Mouse (Mus musculus) adrenal gland, adult 8-10 months (tissue): ENCODE results near the gene Chrm3. TPM values are rescaled to one million over a fixed set of nuclear protein-coding genes. Genes with fewer than 3 reads are reported as not detected.

Experiments used
- DNase-seq: peaks from one replicate; pipeline ENCODE4 v3.0.0; 2022
- total RNA-seq, 4 experiments: library from RNA; stranded (reverse); gene quantifications; 2 replicates each; pipeline ENCODE4 v1.2.4; 2022

Chrm3 gene
- total RNA-seq, 4 experiments from 2014 or later = 1.8 to 10.9 (median 4.4) TPM

DNA sequence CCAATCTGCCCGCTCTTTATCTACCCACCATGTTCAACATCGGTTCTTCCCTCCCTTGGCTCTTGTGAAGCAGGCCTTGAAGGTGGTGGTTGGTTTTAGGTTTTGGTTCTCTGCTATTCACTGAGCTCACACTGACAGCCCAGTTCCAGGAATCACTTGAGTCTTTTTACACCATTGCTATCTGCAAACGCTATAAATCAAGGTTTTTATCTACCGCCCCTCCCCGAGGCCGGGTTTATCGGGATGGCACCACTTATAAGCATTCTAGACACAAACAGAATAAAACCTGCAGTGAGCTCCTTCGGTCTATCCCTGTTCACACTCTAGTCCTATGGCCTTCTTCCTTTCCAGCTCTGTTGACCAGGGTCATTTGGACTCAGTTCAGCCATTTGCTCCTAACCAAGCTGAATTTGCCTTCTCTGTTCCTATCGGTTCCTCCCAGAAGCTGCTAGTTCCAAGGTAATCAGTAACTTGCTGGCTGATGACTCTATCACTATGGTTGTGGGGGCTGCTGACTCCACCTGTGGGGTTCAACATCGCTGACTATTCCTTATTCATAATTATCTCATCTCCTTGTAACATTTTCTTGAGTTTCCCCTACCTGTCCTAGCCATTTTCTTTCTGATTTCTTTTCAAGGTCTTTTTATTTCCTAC, 291.6 kb downstream of the Chrm3 start:
- no peak for DNase-seq

GRCm38 (mm10) chr13:10066829-10067618, 293.6 kb downstream of the Chrm3 start:
- no peak for DNase-seq

- no peak for DNase-seq
Observed at GRCm38 (mm10) chr13:10065776-10066175, 294.9 kb downstream of the Chrm3 start.

- peak; percentile 7 for DNase-seq
Observed at GRCm38 (mm10) chr13:10062681-10063080, 298.0 kb downstream of the Chrm3 start.

- DNase-seq = no peak
Observed at GRCm38 (mm10) chr13:10058993-10059392, 301.7 kb downstream of the Chrm3 start.

DNA sequence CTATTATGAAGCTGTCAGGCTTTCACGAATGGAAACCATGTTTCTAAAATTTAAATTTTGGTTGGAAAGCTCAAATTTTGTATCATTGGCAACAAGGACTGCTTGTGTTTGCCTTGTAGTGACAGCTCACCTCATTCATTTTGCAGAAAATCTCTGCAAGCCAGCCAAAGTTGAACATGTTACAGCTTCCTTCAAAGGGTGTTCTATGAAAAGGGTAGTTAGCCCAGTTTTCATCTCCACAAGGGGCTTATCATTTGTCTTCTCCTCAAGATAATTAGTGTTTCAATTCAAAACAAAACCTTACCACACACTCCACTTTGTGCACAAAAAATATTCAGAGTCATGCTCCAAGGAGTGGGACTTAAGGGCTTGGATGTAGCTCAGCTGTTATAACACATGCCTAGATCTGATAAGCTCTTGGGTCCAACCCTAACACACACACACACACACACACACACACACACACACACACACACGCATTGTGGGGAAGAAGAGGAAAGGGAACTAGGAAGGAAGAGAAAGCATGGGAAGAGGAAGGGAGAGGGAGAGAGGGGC, 302.9 kb downstream of the Chrm3 start:
- no peak for DNase-seq

DNA sequence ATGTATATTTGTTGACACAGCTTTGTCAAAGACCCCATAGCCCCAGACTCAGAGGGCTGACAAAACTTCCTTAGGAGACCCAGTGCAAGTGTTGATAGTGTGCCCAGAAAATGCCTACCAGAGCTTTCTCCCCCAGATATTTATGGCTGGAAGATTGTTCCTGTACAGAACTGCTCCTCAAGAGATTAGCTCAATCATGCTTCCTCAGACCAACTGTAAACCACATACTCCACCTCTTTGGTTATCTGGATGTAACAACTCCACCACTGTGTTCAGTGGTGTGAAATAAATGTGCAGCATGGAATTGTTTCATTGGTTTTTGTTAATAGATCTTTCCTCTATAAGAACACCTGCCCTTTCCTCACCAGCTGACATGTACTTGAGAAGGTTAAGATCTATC, 306.6 kb downstream of the Chrm3 start:
- no peak for DNase-seq

- no peak for DNase-seq
Observed at GRCm38 (mm10) chr13:10053301-10053889, 307.3 kb downstream of the Chrm3 start.

DNA sequence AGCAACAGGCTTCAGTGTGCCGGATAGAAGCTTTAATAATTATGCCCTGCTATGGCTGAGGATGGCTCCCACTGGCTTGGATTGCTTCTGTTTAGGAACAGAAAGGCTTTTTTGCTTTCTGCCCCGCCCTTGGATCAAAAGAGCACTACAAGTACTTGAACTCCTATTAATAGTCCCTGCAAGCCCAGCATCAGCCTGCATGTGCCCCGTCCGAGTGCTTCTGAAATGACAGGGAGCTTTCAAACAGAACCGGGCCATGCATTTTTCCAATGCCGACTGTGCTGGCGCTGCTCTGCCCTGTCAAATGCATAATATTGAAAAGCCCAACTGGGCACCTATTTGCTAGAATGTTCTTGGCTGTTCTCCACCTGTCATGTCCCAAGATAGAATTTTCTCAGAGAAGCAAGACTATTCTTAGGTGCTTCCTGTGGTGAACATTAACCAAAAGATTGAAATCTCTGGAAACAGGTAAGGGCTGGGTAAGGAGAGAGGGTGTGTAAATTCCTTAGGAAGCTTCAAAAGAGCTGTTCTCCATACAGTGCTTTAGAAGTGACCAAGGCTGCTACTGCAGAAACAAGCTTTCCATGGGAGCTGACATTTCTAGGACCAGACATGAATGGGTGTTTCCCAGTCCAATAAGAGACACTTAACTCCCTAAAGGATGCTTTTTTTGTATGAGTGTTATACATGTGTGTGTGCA, 314.8 kb downstream of the Chrm3 start:
- DNase-seq = no peak

- peak; percentile 3 for DNase-seq
Observed at GRCm38 (mm10) chr13:10044084-10044483, 316.6 kb downstream of the Chrm3 start.

DNA sequence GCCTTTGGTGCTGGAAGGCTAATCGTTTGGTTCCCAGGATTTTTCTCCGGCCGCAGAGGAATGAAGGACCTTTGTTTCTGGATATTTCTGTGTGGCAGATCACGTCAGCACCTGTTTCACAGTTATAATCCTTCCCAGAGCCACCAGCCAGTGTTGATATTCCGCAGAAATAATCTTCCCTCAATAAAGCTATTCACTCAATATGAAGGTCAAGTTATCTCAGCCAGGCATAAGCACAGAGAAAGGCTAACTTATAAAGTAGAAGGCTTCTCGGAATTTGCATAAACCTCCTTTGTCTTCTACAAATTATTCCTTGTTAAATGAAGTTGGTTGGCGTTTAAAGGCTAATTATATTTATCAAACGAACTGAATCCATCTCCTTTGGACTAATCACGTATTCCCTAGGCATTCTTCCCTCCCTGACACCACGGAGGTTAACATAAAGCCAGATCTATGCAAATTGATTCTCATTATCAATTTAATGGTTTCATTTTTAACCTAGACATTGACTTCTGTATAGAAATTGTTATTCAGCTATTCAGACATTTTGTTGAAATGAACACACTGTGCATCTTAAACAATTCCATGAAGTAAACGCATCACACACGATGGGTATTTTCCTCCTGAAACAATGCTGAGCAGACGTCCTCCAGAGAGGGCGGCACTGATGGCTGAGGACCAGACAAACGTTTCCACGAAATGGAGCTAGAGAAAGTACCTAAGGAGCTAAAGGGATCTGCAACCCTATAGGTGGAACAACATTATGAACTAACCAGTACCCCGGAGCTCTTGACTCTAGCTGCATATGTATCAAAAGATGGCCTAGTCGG, 326.9 kb downstream of the Chrm3 start:
- no peak for DNase-seq

- DNase-seq = no peak
Observed at GRCm38 (mm10) chr13:10031547-10031946, 329.1 kb downstream of the Chrm3 start.

GRCm38 (mm10) chr13:10029944-10030343, 330.7 kb downstream of the Chrm3 start:
- DNase-seq = no peak

- no peak for DNase-seq
Observed at GRCm38 (mm10) chr13:10025134-10025533, 335.5 kb downstream of the Chrm3 start.

- DNase-seq = no peak
Observed at GRCm38 (mm10) chr13:10023112-10023511, 337.5 kb downstream of the Chrm3 start.

DNA sequence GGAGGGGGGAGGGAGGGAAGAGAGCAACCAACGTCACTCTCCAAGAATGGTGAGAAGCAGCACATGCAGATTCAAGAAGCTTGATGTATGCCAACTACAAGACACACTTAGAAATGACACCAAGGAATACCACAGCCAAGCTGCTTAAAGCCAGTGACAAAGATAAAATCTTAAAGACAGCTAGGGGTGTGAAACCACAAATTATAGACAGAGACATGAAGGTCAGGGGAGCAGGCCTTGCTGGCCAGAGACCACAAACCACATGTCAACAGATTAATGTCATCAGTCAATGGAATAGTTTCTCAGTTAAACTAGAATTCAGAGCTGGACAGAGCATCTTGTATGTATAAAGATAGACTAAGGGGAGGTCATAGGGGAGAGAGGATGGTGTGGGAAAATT, 341.4 kb downstream of the Chrm3 start:
- no peak for DNase-seq

DNA sequence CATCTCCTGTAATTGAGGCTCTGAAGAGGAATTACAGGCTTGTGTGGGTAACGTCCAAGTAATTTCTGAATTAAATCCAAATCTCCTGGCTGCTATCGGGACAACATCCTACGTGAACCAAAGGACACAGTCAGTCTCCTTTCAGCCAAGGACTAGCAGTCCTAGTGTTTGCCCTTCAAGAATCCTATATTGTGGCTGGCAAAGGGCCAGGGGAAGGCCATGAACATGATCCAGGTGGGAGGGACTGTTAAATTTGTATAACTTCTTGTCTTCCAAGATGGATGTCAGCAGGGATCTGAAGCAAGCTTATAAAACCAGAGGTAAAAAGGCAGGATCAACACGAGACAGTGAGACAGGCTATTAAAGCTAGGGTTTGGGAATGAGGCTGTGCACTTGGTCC, 357.7 kb downstream of the Chrm3 start:
- no peak for DNase-seq

DNA sequence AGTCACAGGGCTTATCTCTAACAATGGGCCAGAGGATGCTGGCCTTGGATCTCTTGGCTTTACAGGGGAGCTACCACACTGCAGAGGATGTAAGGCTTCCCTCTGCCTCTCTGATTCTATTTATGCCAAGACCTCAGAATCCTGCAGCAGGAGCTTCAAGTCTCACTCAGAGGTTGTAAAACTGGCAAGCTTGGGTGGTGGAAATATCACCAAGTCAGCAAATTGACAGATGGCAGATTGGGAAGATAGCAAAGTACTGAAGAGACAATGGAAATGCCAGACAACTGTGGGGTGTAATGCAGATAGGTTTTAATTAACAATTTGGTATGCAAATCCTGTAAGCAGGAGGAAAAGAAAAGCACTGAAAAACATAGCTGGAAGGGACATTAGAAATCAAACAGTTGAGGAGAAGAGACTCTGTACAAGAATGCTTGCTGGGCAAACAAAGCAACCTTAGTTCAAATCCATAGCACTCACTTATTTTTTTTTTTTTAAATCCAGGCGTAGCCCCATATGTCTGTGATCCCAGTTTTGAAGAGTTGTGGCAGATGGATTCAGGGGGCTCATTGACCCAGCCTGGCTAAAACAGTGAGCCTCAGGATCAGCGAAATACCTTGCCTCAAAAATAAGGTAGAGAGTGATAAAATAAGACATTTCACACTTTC, 362.9 kb downstream of the Chrm3 start:
- DNase-seq = no peak

GRCm38 (mm10) chr13:9995852-9996251, 364.8 kb downstream of the Chrm3 start:
- no peak for DNase-seq

- no peak for DNase-seq
Observed at GRCm38 (mm10) chr13:9993571-9993970, 367.1 kb downstream of the Chrm3 start.

GRCm38 (mm10) chr13:9992640-9993039, 368.0 kb downstream of the Chrm3 start:
- DNase-seq = no peak
